Mouse (Mus musculus) forebrain, embryonic 10.5 days (tissue): ENCODE results near the gene Elf5. TPM values are rescaled to one million over a fixed set of nuclear protein-coding genes. Genes with fewer than 3 reads are reported as not detected.
A peak's percentile ranks its signal among the peaks of the same experiment; 100 is the strongest.

Experiments used
- DNase-seq: peaks from one replicate; pipeline ENCODE4 v3.0.0-alpha.2; 2017; ENCODE audit warnings: low spot score; ENCODE audit errors: extremely low spot score
- H3K27ac ChIP-seq: fragments of 300-500 bp; sonication (generic); 2 replicates; pipeline ENCODE4 v1.5.1; 2016; ENCODE audit warnings: mild to moderate bottlenecking
- H3K27me3 ChIP-seq: fragments of 300-500 bp; sonication (generic); 2 replicates; pipeline ENCODE4 v1.6.1; 2016; ENCODE audit warnings: mild to moderate bottlenecking; ENCODE audit not compliant: poor library complexity, severe bottlenecking
- H3K36me3 ChIP-seq: fragments of 300-500 bp; sonication (generic); replicated peaks from 2 replicates; pipeline ENCODE4 v1.6.1; 2016; ENCODE audit warnings: mild to moderate bottlenecking, moderate library complexity
- H3K4me1 ChIP-seq: fragments of 300-500 bp; sonication (generic); 2 replicates; pipeline ENCODE4 v1.6.1; 2016
- H3K4me3 ChIP-seq: fragments of 300-500 bp; sonication (generic); 2 replicates; pipeline ENCODE4 v1.5.1; 2016; ENCODE audit warnings: mild to moderate bottlenecking, moderate library complexity
- H3K9me3 ChIP-seq: fragments of 300-500 bp; sonication (generic); 2 replicates; pipeline ENCODE4 v1.6.1; 2016; ENCODE audit warnings: mild to moderate bottlenecking, moderate library complexity
- WGBS: fragments of 180-500 bp; shearing (Covaris S2); methylation state at CpG from one replicate; pipeline ENCODE4 v1.1.7; 2016; 5-methylcytosine and 5-hydroxymethylcytosine counted together
- polyA plus RNA-seq: library from polyadenylated mRNA; unstranded; fragments of >200 nt; fragmentation: Nextera tagmentation; extraction: Ambion mirVana; gene quantifications from 2 replicates; pipeline ENCODE4 v1.2.1, GENCODE M21; 2016

Elf5 gene
- polyA plus RNA-seq, 1 experiment from 2014 or later = 0.07 TPM

GRCm38 (mm10) chr2:103445776-103446175 is 34.3 kb downstream of the Elf5 start:
- Histone ChIP-seq H3K27me3 (no peaks in the 10 kb centered on the region; the same call in 1 of the 2 replicates), H3K27ac (no peak overlapping the region), H3K4me3 (no peak overlapping the region), H3K9me3 (no peaks in the 10 kb centered on the region), H3K36me3 (no peaks in the 10 kb centered on the region), H3K4me1 (peaks cover 14% of the 10 kb centered on the region)
- peak; percentile 39 for DNase-seq
- 64% methylated on average over 6 of the region's 6 CpGs for WGBS

DNA sequence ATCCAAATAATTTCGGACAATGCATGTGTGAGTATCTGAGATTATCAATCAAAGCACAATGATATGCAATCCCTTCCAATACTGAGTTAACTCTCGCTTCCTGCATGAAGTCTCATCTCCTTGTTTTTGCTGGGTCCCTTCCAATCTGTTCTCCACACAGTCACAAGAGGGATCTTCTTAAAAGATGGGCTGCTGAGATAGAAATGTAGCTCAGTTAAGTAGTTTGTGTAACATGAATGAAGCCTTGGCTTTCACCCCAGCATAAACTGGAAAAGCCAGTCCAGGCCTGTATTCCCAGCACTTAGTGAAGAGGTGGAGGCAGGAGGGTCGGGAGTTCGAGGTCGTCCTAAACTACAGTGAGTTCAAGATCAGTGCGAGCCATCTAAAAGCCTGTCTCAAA is 34.8 kb downstream of the Elf5 start:
- H3K4me1 ChIP-seq = peaks cover 14% of the 10 kb centered on the region
- no peaks in the 10 kb centered on the region for H3K36me3 ChIP-seq
- H3K9me3 ChIP-seq = no peaks in the 10 kb centered on the region
- whole genome bisulfite sequencing = 89% methylated on average over 6 of the region's 6 CpGs
- H3K27ac ChIP-seq = no peak overlapping the region
- no peaks in the 10 kb centered on the region for H3K27me3 ChIP-seq
- H3K4me3 ChIP-seq = no peak overlapping the region
- DNase-seq = no peak

GRCm38 (mm10) chr2:103448947-103449560 is 37.6 kb downstream of the Elf5 start:
- H3K27ac ChIP-seq = no peak overlapping the region
- H3K36me3 ChIP-seq = peaks cover 17% of the 10 kb centered on the region
- WGBS = 75% methylated on average over 14 of the region's 14 CpGs
- H3K4me3 ChIP-seq = no peak overlapping the region
- no peak for DNase-seq
- peaks cover 14% of the 10 kb centered on the region for H3K4me1 ChIP-seq
- no peaks in the 10 kb centered on the region for H3K9me3 ChIP-seq
- no peaks in the 10 kb centered on the region for H3K27me3 ChIP-seq

DNA sequence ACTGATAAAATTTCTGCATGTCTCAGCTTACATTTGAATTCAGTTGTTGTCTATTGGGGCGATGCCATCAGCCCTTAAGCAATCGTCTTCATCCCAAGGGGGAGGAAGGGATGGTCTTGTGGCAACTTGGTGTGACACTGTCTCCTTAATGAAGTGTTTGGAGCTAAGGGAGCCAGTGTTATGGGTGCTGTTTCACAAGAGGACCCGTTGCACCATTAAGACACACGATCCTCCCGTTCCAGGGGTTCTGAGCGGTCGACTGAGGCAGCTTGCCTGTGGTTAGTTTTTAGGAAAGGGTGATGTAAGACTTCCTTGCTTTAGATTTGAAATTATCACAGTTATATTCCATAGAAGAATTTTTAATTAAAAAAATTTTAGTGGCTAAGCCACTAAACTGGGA is 38.3 kb downstream of the Elf5 start:
- WGBS = 89% methylated on average over 7 of the region's 7 CpGs
- Histone ChIP-seq H3K36me3 (peaks cover 25% of the 10 kb centered on the region), H3K9me3 (no peaks in the 10 kb centered on the region)

DNA sequence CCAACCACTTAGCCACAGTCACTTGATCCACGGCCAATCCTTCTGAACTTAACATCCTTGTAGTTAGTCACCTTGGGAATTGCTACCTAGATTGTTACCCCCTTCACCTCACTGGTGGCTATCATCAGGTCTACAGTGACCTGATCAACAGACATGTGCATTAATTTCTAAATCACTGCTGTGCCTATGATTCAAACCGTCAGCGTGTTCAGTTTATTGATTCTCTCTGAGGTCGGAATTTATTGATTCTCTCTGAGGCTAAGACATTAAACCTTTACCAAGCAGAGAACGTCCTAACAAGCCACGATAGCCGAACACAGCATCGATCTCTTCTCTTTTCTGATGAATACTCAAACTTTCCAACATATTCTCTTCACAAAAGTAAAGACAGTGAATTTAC is 38.8 kb downstream of the Elf5 start:
- Histone ChIP-seq H3K27me3 (no peaks in the 10 kb centered on the region), H3K4me3 (no peak overlapping the region), H3K4me1 (peaks cover 14% of the 10 kb centered on the region), H3K9me3 (no peaks in the 10 kb centered on the region), H3K27ac (no peak overlapping the region), H3K36me3 (peaks cover 29% of the 10 kb centered on the region)
- WGBS = 93% methylated on average over 8 of the region's 8 CpGs
- no peak for DNase-seq

More for the DNA sequence above, 38.3 kb downstream of the Elf5 start:
- Histone ChIP-seq H3K27me3 (no peaks in the 10 kb centered on the region), H3K27ac (no peak overlapping the region), H3K4me3 (no peak overlapping the region), H3K4me1 (peaks cover 14% of the 10 kb centered on the region)
- no peak for DNase-seq

DNA sequence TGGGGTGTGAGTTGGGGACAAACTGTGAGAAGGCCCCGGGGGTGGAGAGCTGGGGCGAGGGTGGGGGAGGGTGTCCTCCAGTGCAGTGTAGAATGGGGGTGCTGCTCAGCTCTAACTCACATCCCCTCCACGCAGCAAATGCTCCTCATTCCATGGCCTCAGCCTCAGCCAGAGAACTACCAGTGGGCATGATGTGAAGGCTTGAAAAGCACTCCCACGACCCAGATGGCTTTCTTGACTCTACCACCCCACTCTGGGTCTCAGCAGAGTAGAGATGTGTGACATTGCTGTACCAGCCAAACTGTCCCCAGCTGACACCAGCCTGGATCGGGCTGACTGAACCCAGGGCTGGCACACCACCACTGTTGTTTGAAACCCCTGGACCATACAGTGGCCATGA is 41.1 kb downstream of the Elf5 start:
- Histone ChIP-seq H3K27ac (no peak overlapping the region), H3K9me3 (no peaks in the 10 kb centered on the region), H3K27me3 (no peaks in the 10 kb centered on the region), H3K4me1 (peaks cover 9% of the 10 kb centered on the region), H3K36me3 (peaks cover 49% of the 10 kb centered on the region), H3K4me3 (no peak overlapping the region)
- DNase-seq = no peak
- 86% methylated on average over 5 of the region's 5 CpGs for WGBS

DNA sequence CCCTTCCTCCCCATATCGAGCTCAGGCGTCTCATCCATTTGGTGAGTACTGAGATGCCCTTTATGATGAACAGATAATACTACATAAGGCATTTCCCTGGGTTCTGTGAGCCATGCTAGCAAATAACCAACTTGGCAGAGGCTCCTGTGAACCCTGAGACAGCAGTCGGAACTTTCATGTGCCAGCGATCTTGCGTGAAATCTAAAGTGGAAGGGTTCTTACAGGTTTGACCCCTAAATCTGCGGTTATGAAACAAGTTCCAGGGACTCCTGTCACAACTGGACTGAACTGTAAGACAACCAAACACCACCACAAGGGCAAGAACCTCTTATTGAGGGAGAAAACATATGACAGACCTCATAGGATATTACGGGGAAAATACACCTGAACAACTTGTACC is 44.3 kb downstream of the Elf5 start:
- DNase-seq = no peak
- no peaks in the 10 kb centered on the region for H3K27me3 ChIP-seq
- 98% methylated on average over 7 of the region's 7 CpGs for WGBS
- H3K27ac ChIP-seq = no peak overlapping the region
- H3K36me3 ChIP-seq = peaks cover 81% of the 10 kb centered on the region
- no peaks in the 10 kb centered on the region for H3K9me3 ChIP-seq
- no peak overlapping the region for H3K4me3 ChIP-seq
- H3K4me1 ChIP-seq = no peaks in the 10 kb centered on the region

GRCm38 (mm10) chr2:103456646-103457045 is 45.2 kb downstream of the Elf5 start:
- Histone ChIP-seq H3K27me3 (no peaks in the 10 kb centered on the region), H3K4me3 (no peak overlapping the region), H3K27ac (no peak overlapping the region), H3K36me3 (peaks cover 88% of the 10 kb centered on the region), H3K9me3 (no peaks in the 10 kb centered on the region), H3K4me1 (peaks cover 6% of the 10 kb centered on the region)
- WGBS = 26% methylated on average over 10 of the region's 10 CpGs
- DNase-seq = peak; percentile 78

DNA sequence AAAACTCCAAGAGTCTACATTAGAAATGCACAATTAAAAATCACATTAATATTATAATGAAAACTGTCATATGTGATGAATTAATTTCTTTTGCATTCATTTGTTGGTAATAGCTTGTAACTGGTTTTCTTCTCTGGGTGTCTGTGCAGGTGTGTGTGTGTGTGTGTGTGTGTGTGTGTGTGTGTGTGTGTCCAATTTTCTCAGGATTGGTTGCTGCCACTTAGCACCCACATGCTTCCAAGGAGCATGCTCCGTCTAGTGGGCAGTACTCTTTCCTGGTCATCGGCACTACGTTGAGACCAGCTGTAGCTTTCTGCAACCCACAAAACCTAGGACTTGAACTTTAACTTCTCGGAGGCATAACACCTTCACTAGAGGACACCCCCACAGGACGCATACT is 45.6 kb downstream of the Elf5 start:
- WGBS = 88% methylated on average over 5 of the region's 5 CpGs

GRCm38 (mm10) chr2:103457628-103458027 is 46.1 kb downstream of the Elf5 start:
- no peak overlapping the region for H3K4me3 ChIP-seq
- H3K36me3 ChIP-seq = peaks cover 95% of the 10 kb centered on the region
- no peaks in the 10 kb centered on the region for H3K27me3 ChIP-seq
- 91% methylated on average over 7 of the region's 7 CpGs for WGBS
- H3K27ac ChIP-seq = no peak overlapping the region
- H3K9me3 ChIP-seq = no peaks in the 10 kb centered on the region
- no peak for DNase-seq
- peaks cover 13% of the 10 kb centered on the region for H3K4me1 ChIP-seq

More for the DNA sequence above, 45.6 kb downstream of the Elf5 start:
- Histone ChIP-seq H3K4me3 (no peak overlapping the region), H3K9me3 (no peaks in the 10 kb centered on the region), H3K36me3 (peaks cover 92% of the 10 kb centered on the region), H3K27me3 (no peaks in the 10 kb centered on the region), H3K27ac (no peak overlapping the region), H3K4me1 (peaks cover 10% of the 10 kb centered on the region)
- DNase-seq = no peak

DNA sequence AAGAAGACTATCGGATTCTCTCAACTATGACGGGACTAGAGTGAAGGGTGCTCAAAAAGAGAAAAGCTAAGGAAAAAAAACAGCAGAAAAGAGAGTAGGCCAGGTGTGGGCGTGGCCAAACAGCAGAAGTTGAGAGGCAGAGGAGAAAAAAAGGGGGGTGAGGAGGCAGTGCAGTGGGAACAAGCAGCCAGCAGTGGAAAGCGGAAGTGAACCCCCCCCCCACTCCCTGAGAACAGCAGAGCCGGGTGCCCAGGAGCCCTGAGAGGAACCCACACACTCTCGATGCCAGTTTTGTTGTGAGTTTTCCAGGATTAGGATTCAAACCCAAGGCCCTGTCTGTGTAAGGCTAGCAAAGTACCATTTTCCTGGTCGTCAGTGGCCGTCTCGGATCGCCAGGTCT is 47.6 kb downstream of the Elf5 start:
- peaks cover 94% of the 10 kb centered on the region for H3K36me3 ChIP-seq

GRCm38 (mm10) chr2:103461210-103461609 is 49.7 kb downstream of the Elf5 start:
- Histone ChIP-seq H3K4me3 (no peak overlapping the region), H3K27ac (peak overlapping the region; percentile 44; the same call in 1 of the 2 replicates), H3K36me3 (peaks cover 91% of the 10 kb centered on the region), H3K27me3 (no peaks in the 10 kb centered on the region), H3K9me3 (no peaks in the 10 kb centered on the region), H3K4me1 (peaks cover 13% of the 10 kb centered on the region)
- DNase-seq = no peak
- 83% methylated on average over 8 of the region's 8 CpGs for WGBS

More for the DNA sequence above, 47.6 kb downstream of the Elf5 start:
- H3K27me3 ChIP-seq = no peaks in the 10 kb centered on the region
- no peak overlapping the region for H3K27ac ChIP-seq
- no peaks in the 10 kb centered on the region for H3K9me3 ChIP-seq
- 93% methylated on average over 10 of the region's 10 CpGs for WGBS
- peaks cover 13% of the 10 kb centered on the region for H3K4me1 ChIP-seq
- no peak for DNase-seq
- H3K4me3 ChIP-seq = no peak overlapping the region

GRCm38 (mm10) chr2:103461743-103462142 is 50.3 kb downstream of the Elf5 start:
- 55% methylated on average over 9 of the region's 9 CpGs for WGBS
- peak overlapping the region; percentile 44; the same call in 1 of the 2 replicates for H3K27ac ChIP-seq
- H3K4me1 ChIP-seq = peaks cover 13% of the 10 kb centered on the region
- H3K4me3 ChIP-seq = no peak overlapping the region
- no peak for DNase-seq
- H3K36me3 ChIP-seq = peaks cover 91% of the 10 kb centered on the region
- H3K9me3 ChIP-seq = no peaks in the 10 kb centered on the region
- H3K27me3 ChIP-seq = no peaks in the 10 kb centered on the region

GRCm38 (mm10) chr2:103462746-103463145 is 51.3 kb downstream of the Elf5 start:
- H3K9me3 ChIP-seq = no peaks in the 10 kb centered on the region
- no peak for DNase-seq
- H3K36me3 ChIP-seq = peaks cover 94% of the 10 kb centered on the region
- 93% methylated on average over 5 of the region's 5 CpGs for WGBS
- peaks cover 13% of the 10 kb centered on the region for H3K4me1 ChIP-seq
- H3K27ac ChIP-seq = no peak overlapping the region
- no peaks in the 10 kb centered on the region for H3K27me3 ChIP-seq
- H3K4me3 ChIP-seq = no peak overlapping the region
